Mouse (Mus musculus) urinary bladder, postnatal 10 days (tissue): ENCODE results near the gene Atcay.

Experiments used
- DNase-seq: peaks from one replicate; pipeline ENCODE4 v3.0.0; 2022; ENCODE audit warnings: low spot score

Gene Atcay

DNA sequence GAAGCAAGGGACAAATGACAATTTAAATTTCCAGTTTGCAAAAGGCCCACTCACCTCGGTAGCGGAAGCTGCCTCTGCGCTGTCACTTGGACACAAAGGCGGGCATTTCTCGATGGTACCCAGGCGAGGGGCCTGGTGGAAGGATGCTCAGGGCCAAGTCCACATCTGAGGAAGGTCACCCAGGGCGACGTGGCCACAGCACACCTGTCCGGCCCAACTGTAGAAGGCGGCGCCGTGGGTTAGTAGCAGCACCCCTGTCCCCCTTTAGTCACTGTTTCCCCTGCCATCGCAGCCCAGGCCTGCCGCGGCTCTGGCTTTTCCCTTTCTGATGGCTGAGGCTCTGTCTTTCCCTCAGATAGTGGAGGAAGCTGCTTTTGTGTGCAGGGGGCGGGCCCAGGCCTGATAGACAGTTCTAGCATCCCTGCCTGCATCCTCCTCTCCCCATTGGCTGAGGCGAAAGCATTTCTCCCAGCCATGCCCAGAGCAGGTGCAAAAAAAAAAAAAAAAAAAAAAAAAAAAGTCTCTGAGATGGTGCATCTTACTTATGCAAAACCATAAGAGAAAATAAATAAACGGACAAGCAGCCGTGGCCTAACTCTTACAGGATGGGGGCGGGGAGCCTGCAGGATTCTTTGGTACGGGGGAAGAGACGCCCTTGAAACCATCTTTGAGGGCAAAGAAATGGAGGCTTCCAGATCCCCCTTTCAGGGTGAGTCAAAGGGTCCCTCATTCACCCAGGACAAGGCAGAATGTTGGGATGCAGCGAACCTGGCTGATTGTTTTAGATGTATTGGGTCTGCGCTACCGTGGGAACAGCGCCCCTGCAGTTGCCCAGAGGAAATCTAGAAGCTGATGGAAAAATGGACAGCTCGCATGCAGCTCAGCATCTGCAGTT, at the start of gene Atcay:
Gene Atcay, minus strand, starts transcription at position 396 of the 895 bp plus-strand sequence.
- DNase-seq, result no peak

DNA sequence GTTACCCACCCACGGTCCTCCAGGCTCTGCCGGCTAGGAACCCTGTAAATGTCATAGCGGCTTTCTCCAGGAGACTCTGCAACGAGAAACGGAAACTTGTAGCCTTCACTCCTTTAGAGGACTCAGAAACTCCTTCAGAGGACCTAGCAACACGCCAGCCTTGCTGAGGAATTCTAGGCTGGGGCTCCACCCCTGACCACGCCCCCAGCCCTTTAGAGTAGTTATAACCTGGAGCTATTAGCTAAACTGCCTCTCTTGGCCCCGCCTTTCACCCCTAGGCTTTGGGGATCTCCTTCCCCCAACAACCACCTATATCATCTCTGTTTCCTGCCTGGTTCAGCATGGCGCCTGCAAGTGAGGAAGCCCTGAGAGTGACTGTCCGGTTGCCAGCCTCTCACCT, 48.9 kb upstream of the Atcay start:
- no peak for DNase-seq

DNA sequence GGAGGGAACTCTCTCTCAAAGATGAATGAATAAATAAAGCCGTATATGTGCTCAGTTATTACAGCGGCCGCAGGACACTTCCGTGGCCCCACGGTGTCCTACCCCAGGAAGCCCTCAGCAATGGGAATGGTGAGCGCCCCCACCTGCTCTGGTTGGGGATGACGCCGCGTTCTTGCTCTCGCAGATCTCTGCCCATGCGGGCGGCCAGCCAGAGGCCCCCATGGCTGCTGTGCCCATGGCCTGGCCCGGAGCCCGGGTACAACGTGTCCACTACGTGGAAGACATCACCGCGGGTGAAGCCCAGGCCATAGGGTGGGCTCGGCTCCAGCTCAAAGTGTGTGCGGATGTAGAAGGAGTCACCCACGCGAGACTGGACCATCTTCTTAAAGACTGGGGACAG, 47.0 kb upstream of the Atcay start:
- DNase-seq, result no peak

DNA sequence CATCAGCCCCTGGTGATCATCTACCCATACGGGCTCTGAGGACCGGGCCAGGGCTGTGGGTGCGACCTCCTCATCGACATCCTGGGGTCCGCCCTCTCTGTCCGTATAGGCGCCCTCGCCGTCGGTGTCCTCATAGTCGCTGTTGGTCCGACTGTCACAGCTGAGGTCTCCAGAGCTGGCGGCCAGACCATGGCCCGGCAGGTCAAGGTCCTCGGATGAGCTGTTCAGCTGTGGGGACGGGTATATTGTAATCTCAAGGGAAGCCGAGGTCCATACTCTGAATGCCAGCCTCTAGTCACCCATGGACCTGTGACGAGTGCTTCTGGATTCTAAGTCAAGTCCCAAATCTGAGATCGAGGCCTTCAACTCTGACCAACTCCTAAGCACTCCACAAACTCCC, 43.2 kb upstream of the Atcay start:
- no peak for DNase-seq

DNA sequence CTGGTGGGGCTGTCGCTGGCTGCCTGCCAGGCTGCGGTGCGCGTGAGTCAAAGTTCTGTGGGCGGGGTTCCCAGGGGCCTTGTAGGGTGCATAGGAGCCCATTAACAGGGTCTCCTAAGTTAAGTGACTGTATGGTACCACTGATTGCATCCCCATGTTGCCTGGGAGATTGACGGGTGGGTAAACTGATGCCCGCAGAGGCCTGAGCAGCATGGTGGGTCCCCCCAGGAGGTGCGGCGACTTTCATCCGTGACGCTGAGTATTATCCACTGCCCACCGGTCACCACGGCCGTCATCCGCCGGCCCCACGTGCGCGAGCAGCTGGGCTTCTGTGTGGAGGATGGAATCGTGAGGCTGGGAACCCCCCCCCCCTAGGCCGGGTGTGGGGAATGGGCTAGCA, 41.7 kb upstream of the Atcay start:
- DNase-seq, result no peak

DNA sequence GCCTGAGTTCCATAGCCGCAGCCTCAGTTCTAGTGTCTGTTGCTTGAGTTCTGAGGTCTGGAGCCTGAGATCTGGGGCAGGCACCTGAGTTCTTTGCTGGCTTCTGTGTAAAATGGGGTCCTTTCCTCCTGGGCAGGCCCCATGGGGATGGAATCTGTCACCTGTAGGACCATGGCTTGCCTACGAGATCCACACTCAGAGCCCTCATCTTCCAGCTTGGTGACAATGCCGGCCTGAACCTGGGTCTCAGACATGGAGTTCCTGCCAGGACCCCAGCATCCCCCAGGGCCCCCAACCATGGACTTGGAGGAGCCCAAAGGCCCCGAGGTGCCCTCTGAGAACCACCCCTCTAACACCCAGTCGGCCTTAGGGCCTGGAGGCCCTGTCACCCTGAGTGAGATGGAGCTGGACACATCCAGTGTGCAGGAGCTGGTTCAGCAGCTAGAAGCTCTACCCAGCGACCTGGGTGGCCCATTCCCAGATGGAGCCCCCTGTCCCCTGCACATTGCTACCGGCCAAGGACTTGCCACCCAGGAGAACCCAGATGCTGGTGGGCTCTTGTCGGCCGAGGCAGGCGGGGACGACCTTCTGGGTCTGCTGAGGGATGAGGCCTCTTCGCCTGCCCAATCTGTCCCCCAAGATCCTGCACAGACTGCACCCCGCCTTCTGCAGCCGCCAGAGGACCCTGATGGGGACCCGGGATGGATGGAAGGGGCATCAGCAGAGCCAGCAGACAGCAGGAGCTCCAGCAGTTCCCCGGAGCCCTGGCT, 38.2 kb upstream of the Atcay start:
- DNase-seq, result no peak

DNA sequence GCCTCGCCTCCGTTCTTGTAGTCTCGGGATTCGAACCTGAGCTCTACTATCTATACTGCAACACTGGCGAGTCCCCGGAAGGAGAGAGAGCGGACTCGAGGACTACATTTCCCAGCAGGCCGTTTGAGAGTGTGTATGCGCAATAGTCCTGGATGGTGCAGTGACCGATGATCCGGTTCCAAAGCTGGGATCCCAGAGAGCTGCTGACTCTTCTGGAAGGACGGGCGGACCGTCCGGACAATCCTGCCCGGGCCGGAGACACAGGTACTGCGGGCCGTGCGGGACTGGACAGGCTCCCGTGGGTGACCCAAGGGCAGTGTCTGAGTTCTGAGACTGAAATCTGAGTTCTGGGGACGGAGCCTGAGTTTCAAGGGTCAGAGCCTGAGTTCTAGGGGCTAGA, 37.4 kb upstream of the Atcay start:
- DNase-seq, result no peak

DNA sequence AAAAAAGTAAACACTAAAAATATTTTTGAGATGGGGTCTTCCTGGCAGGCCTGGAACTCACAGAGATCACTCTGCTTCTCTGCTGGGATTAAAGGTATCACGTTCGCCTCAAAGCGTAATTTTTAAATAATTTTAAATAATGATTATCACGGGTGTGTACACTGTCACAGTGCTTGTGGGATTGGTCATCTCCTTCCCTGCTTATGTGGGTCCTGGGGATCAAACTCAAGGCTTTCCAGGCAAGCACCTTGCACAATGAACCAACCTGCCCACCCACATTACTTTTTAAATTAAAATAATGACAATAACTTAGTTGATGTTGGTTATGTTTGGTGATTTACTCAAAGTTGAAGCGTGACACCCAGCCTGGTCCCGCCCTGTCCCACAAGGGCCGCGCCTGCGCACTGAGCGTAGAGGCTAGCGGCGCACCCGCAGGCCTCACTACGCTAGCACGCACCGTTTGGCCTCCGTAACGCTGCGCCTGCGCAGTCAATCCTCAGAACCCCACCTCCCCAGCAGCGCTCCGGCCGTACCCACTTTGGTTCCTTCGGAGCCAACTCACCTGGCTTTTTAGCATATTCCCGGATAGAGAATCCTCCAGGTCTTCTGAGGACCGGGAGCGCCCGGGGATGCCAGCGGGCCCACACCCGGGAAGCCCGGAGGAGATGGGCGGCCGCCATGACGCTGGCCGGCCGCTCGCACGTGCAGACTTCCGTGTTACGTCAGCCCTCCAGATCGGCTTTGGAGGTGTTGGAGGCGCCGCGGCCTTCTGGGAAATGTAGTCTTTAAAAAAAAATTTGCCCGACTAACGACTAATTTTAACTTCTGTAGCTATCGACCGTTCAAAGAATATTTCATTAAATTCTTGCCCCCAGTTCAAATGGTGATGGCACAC, 35.8 kb upstream of the Atcay start, which contains the start of the genes Mrpl54 and Apba3:
Gene Mrpl54, minus strand, starts transcription at position 724 of the 895 bp plus-strand sequence.
Gene Apba3, plus strand, starts transcription at position 750 of the 895 bp plus-strand sequence.
- peak; percentile 89 for DNase-seq

DNA sequence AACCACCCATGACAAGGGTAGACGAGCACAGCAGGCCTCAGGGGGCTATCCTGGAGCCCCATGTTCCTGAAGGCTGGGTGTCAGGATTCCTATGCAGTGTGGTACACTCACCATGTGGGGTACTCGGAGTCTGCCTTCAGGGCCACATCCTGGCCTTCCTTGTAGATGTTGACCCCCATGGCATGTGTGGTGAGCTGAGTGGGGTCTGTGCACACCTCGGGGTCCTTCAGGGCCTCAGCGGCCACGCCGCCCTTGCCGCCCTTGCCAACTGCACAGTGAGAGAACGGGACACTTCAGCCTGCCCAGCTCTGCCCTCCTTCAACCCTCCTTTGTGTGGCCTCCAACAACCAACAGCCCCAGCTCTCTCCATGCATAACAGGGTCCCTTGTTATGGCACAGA, 34.9 kb upstream of the Atcay start:
- no peak for DNase-seq

DNA sequence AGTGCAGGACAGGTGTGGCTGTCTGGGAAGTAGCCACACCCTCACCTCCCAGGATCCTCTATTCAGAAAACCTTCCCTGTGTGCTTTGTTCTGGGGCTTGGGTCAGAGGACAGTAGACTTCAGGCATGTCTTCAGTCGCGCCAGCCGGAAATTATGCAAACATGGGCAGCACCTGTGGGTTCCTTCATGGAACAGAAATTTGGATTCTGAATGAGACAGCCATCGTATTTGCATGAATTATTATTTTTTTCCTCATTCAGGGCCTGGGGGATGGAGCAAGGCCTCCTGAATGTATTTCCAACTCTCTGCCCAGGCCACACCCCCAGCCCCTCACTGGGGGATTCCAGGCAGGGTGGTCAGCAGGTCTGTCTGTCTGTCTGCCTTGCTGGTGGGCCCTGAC, 30.4 kb upstream of the Atcay start:
- DNase-seq, result no peak

DNA sequence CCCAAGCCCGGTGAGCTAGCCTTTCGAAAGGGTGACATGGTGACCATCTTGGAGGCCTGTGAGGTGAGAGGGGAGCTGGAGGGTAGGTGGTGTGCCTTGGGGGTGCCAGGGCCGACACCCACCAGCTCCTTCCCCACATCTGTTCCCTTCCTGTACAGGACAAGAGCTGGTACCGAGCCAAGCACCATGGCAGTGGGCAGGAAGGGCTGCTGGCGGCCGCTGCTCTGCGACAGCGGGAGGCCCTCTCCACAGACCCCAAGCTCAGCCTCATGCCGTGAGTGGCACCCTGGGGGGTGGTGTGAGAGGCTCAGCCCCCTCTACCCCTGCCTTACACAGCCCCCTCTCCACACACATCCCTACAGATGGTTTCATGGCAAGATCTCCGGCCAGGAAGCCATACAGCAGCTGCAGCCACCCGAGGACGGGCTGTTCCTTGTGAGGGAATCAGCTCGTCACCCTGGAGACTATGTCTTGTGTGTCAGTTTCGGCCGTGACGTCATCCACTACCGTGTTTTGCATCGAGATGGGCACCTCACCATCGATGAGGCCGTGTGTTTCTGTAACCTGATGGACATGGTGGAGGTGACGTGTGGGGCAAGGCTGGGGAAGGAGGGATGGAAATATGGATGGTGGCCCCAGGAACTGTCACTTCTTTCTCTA, 28.7 kb upstream of the Atcay start:
- no peak for DNase-seq

DNA sequence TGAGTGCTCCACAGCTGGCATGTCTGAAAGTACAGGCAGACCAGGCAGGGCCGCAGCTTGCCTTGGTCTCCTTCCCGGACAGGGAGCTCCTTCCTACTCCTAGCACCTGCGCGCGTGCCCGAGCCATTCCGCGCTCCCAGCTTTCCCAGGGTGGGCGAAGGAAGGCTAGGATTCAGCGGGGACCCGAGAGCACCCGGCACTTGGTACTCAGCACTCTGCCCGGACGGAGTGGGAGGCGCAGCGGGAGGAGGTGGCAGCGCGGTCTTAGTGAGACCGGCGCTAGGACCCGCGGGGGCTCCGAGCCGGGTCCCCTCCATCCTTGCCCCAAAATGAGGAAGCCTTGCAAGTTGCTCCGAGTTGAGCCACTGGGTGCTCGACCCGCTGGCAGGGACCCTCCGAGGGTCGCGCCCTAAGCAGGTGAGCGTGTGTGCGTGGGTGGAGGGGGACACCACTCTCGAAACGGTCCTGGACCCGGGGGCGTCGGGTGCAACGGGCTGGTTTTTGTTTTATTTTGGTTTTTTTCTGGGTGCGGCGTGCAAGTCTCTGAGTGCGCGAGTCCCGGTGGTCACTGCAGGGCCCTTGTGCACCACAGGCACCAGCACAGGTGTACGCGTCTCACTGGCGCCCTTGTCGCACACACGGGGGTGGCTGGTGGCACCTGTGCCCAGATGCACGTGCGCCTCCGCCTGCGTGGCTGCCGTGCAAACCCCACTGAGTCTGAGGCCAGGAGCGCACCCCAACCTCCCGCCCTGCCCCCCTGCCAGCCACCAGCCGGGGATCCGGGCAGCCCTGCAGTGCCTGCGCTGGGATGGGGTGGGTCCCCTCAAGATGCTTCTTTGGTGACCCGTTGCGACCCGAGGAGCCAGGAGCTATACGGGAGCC, 26.8 kb upstream of the Atcay start:
- no peak for DNase-seq

DNA sequence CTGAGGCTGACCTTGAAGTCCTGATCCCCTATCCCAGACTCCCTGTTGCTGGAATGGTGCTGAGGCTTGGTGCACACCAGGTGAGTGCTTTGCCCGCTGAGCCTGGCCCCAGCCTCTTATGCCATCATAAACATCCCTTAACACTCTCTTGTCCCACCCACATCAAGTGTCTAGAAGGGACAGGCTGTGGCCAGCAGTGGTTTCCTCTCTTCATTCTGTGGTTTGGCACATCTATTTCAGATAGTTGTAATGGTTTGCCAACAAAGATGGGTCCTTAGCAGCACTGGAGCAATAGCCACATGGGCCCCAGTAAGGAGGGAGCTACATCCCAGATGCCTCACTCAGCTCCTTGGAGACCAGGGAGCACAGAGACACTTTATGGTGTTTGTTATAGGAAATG, 24.3 kb upstream of the Atcay start:
- no peak for DNase-seq

DNA sequence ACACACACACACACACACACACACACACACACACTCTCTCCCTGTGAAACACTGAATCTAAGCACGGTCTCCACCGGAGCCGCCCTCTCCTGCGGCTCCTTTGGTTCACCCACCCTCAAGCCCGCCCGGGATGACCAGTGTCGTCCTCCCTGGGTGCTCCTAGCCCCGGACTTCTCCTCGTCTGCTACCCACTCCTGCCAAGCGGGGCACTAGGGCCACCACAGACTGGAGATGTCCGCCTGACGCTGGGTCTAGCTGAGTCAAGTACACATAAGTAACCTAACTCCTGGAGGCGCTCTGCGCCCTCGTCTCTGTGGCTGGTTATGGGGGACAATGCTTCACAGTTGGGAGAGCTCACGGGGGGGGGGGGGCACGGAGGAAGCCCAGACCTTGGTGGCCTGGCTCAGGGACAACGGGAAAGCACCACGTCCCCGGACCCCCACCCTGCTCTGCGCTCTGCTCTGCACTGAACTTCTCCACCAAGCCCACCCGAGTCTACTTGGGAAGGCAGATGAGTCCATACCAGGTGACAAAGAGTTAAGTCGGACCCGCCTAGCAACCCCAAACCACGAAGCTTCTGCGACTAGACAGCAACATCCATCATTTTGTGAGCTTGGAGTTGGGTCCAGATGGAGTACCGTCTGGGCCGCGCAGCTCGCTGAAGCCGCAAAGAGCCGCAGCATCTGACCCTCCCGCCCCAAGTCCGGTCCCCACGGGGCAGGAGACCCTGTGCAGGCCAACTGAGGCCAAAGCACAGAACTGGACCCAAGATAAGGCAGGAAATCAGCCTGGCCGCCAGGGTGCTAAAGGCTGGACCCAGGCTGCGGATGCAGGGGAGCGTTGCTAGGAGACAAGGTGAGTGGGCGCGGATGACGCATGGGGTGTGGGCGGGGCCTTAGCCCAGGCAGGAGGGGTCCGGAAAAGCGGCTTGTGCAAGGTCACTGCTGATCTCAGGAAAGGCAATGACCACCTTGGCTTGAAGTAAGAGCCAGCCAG, 22.1 kb upstream of the Atcay start, which contains the start of gene Matk:
Gene Matk, plus strand, starts transcription at position 512 of the 996 bp plus-strand sequence.
- no peak for DNase-seq

DNA sequence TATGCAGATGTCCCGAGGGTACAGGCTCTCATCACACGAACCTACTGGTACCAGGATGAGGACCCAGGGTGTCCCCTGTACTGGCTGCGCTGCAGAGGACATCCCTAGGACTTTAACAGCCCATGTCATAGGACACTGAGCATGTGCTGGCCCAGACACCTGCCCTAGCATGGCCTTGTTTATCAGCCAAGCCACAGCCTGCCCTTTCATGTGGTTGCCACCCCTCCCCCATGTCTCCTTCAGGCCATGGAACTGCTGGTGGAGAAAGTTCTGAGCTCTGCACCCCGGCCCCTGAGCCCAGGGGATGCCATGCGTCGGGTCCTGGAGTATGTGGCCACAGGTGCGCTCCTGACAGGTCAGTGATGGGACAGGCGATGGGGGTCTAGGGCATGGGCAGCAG, 18.8 kb upstream of the Atcay start:
- no peak for DNase-seq

DNA sequence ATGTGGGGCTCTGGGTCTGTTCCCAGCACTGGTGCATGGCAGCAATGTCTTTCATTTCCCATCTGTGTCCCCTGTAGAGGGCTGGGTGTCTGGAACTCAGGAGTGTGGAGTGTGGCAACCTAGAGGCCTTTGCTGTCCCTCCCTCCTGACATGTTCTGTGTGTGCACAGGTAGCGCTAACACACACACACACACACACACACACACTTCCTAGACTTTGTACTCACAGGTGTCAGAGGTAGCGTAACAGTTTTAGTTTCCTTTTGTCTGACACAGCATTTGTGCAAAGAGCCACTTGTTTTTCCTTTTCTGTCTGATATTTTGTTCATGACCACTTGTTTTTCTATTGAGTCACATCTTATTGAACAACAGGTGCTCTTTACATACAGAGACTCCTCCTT, 17.2 kb upstream of the Atcay start:
- DNase-seq, result no peak

DNA sequence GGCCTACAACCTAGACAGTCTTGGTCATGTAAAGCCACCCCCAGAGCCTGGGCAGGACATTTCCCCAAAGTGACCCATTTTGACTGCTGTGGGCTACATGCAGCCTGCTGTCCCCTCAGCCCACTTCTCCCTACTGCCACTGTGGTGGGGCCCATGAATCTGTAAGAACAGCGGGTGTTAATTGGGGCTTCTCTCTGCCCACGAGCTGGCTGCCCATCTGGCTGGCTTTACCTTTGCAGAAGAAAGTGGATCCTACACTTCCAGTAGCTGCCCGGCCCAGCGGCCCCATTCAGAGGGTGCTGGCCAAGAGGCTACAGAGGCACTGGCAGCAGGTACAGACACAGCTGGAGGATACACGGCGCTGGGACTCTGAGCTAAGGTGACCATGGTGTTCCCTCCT, 14.5 kb upstream of the Atcay start:
- no peak for DNase-seq

DNA sequence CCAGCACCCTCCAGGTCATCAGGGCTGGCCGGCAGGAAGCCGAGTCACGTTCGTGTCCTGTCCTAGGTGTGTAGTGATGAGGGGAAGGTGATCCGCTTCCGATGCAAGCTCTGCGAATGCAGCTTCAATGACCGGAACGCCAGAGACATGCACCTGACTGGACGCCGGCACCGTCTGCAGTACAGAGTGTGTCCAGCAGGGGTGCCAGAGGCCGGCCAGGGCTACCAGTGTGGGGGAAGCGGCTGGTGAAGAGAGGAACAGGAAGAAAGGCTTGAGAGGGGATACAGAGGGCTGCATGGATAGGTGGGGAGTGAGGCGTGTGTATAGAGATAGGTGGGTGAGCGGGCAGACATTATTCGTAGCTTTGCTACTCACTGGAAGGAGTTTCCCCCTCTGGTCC, 14.0 kb upstream of the Atcay start:
- peak; percentile 52 for DNase-seq

DNA sequence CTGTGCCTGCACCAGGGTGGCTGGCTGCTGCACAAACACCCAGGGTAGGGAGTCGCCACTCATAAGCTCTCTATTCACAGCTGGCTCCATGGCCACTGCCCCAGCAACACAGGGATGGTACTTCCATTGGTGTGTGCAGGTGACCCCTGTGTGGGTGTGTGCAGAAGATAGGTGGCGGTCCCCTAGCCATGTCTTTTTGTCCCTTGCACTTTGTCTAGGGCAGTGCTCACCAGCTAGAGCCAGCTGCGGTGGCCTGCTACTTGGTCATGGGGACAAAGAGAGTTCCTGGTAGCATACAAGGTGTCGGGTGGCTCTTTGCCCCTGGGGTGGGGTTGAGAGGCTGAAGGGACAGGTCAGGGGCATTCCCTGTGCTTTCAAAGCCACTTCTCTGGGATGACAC, 13.5 kb upstream of the Atcay start:
- no peak for DNase-seq
